Mouse (Mus musculus) adrenal gland, adult 18-20 months (tissue): Measurements from ENCODE around the gene Nckap5. TPM values are rescaled to one million over a fixed set of nuclear protein-coding genes. Genes with fewer than 3 reads are reported as not detected.

Source experiments
- DNase-seq, 2 experiments: peaks; one replicate each; pipeline ENCODE4 v3.0.0; 2021 to 2022; ENCODE audit warnings: low spot score in 2 of 2
- total RNA-seq, 2 experiments: library from RNA; stranded (reverse); gene quantifications; 1 replicate in 1 of 2; 2 replicates in 1 of 2; pipeline ENCODE4 v1.2.3; 2021

The Nckap5 gene
- total RNA-seq, 2 experiments from 2014 or later = 25.8 to 55.1 TPM

GRCm38 (mm10) chr1:126568520-126569197 is 261.9 kb downstream of the Nckap5 start:
- peak; percentile 42 to 46 for DNase-seq

- DNase-seq = no peak
Observed at GRCm38 (mm10) chr1:126565151-126565725, 265.4 kb downstream of the Nckap5 start.

- DNase-seq = no peak
Observed at GRCm38 (mm10) chr1:126560931-126561330, 269.7 kb downstream of the Nckap5 start.

- DNase-seq = no peak
Observed at GRCm38 (mm10) chr1:126557791-126558294, 272.8 kb downstream of the Nckap5 start.

GRCm38 (mm10) chr1:126547979-126548378 is 282.6 kb downstream of the Nckap5 start:
- DNase-seq = no peak

- DNase-seq = no peak
Observed at GRCm38 (mm10) chr1:126544471-126544870, 286.1 kb downstream of the Nckap5 start.

GRCm38 (mm10) chr1:126537223-126537757 is 293.3 kb downstream of the Nckap5 start:
- DNase-seq = no peak

GRCm38 (mm10) chr1:126535527-126535926 is 295.1 kb downstream of the Nckap5 start:
- no peak for DNase-seq

- DNase-seq = no peak
Observed at GRCm38 (mm10) chr1:126534046-126534445, 296.6 kb downstream of the Nckap5 start.

- DNase-seq = no peak
Observed at GRCm38 (mm10) chr1:126528043-126528598, 302.5 kb downstream of the Nckap5 start.

GRCm38 (mm10) chr1:126518067-126518466 is 312.5 kb downstream of the Nckap5 start:
- no peak for DNase-seq

- no peak for DNase-seq
Observed at GRCm38 (mm10) chr1:126517427-126517826, 313.2 kb downstream of the Nckap5 start.

- DNase-seq = no peak
Observed at GRCm38 (mm10) chr1:126515054-126515756, 315.4 kb downstream of the Nckap5 start.

- no peak for DNase-seq
Observed at GRCm38 (mm10) chr1:126511835-126512445, 318.7 kb downstream of the Nckap5 start.

- no peak for DNase-seq
Observed at GRCm38 (mm10) chr1:126504717-126505116, 325.9 kb downstream of the Nckap5 start.

- DNase-seq = no peak
Observed at GRCm38 (mm10) chr1:126502741-126503140, 327.9 kb downstream of the Nckap5 start.

- no peak for DNase-seq
Observed at GRCm38 (mm10) chr1:126496722-126497121, 333.9 kb downstream of the Nckap5 start.

GRCm38 (mm10) chr1:126492206-126493071 is 338.2 kb downstream of the Nckap5 start:
- DNase-seq = peak; percentile 34 to 57

GRCm38 (mm10) chr1:126491412-126491811 is 339.2 kb downstream of the Nckap5 start:
- DNase-seq = no peak

GRCm38 (mm10) chr1:126490256-126490655 is 340.3 kb downstream of the Nckap5 start:
- DNase-seq = no peak
